ENCODE assay signal across 10 mouse cellular contexts in genomic region chr2:26410931-26411411, GRCm38 (mm10). TPM values are rescaled to one million over a fixed set of nuclear protein-coding genes. Genes with fewer than 3 reads are reported as not detected.
A peak's percentile ranks its signal among the peaks of the same experiment; 100 is the strongest.
DNase-seq lines count a peak whose midpoint lies in the region; ATAC-seq lines count a peak whose summit lies in the region.
"Had no signal": no experiment of that assay in that cellular context is flagged by ENCODE, and none has a peak within 500 bp of the region (broad histone marks: within the 10 kb centered on the region; RNA-seq: fewer than 3 reads in every experiment).

No protein-coding gene starts in this region.

- H3K27ac ChIP-seq in kidney, embryonic 14.5 days (ENCODE audit: low read depth, low read length) = no peak overlapping the region

- H3K36me3 ChIP-seq in kidney, embryonic 14.5 days (ENCODE audit: control insufficient read depth, insufficient read depth, low read length) = peaks cover 61% of the 10 kb centered on the region

- peaks cover 27% of the 10 kb centered on the region for H3K4me1 ChIP-seq in kidney, embryonic 14.5 days (ENCODE audit: control insufficient read depth, insufficient read depth, low read length)

- no peaks in the 10 kb centered on the region for H3K9me3 ChIP-seq in kidney, embryonic 14.5 days (ENCODE audit: control insufficient read depth, low read length)

- no peak overlapping the region for H3K4me3 ChIP-seq in kidney, embryonic 14.5 days (ENCODE audit: low read length)

- H3K9ac ChIP-seq in kidney, embryonic 14.5 days (ENCODE audit: low read depth, low read length) = no peak overlapping the region
- H3K9ac ChIP-seq: forebrain, postnatal 0 days had no signal

- H3K27me3 ChIP-seq in kidney, embryonic 14.5 days (ENCODE audit: control insufficient read depth, insufficient read depth, low read length) = no peaks in the 10 kb centered on the region

- DNase-seq in frontal cortex, postnatal 25 days (ENCODE audit: low spot score in 2 of 2) = no peak
- DNase-seq in kidney, adult 9 months = peak; percentile 72
- peak; percentile 92 for DNase-seq in 3T3-L1 (ENCODE audit: low read depth, low spot score)
- peak; percentile 47 to 53 for DNase-seq in adrenal gland, postnatal 36 days
- DNase-seq in thymus, postnatal 10 days (ENCODE audit: low spot score in 2 of 2) = no peak
- DNase-seq: forebrain, postnatal 0 days; lung, postnatal 4 days had no signal

- ATAC-seq in frontal cortex, adult (ENCODE audit: low TSS enrichment) = peak; percentile 21; the same call in 1 of the 2 replicates
- no peak for ATAC-seq in kidney, embryonic 14.5 days (ENCODE audit: low FRiP score, low TSS enrichment)
- no peak for ATAC-seq in activated CD4-positive, CD25-positive, alpha-beta regulatory T cell, adult 4 months
- ATAC-seq: forebrain, postnatal 0 days had no signal

- no peak overlapping the region for H3K4me2 ChIP-seq in kidney, embryonic 14.5 days (replicated peaks; ENCODE audit: low read depth, low read length)

- WGBS in kidney, embryonic 14.5 days = 62% methylated on average over 5 of the region's 5 CpGs

RNA-seq across cellular contexts. Expression of gene Inpp5e, which starts 2.0 kb away (rescaled TPM):
- polyA plus RNA-seq in kidney, embryonic 14.5 days (2014; fragmentation: Nextera tagmentation; extraction: Ambion mirVana) = 13.7 and 24.7 TPM in 2 replicates
- total RNA-seq in adrenal gland, postnatal 36 days (2021) = 10 to 100 TPM; 13.2 to 19.8 TPM
- 10 to 100 TPM in 1 of 2 experiments, 1 to 10 TPM in 1; 9.5 to 13.5 TPM for polyA plus RNA-seq in activated CD4-positive, CD25-positive, alpha-beta regulatory T cell, adult 4 months (2017; shearing (Covaris generic))

RNA-seq across cellular contexts. Expression of gene Pmpca, which starts 21.8 kb away (rescaled TPM):
- polyA plus RNA-seq in kidney, embryonic 14.5 days (2014; fragmentation: Nextera tagmentation; extraction: Ambion mirVana) = 68.9 and 113 TPM in 2 replicates
- total RNA-seq in adrenal gland, postnatal 36 days (2021) = 100 to 1,000 TPM; 142 to 145 TPM
- polyA plus RNA-seq in activated CD4-positive, CD25-positive, alpha-beta regulatory T cell, adult 4 months (2017; shearing (Covaris generic)) = 10 to 100 TPM; 77.1 to 77.7 TPM

RNA-seq across cellular contexts. Expression of gene Entr1, which starts 21.9 kb away (rescaled TPM):
- polyA plus RNA-seq in kidney, embryonic 14.5 days (2014; fragmentation: Nextera tagmentation; extraction: Ambion mirVana) = 86.1 and 112 TPM in 2 replicates
- 100 to 1,000 TPM in 1 of 2 experiments, 10 to 100 TPM in 1; 97.9 to 102 TPM for total RNA-seq in adrenal gland, postnatal 36 days (2021)
- polyA plus RNA-seq in activated CD4-positive, CD25-positive, alpha-beta regulatory T cell, adult 4 months (2017; shearing (Covaris generic)) = 10 to 100 TPM; 44.8 to 54.9 TPM

RNA-seq across cellular contexts. Expression of gene Snapc4, which starts 30.5 kb away (rescaled TPM):
- polyA plus RNA-seq in kidney, embryonic 14.5 days (2014; fragmentation: Nextera tagmentation; extraction: Ambion mirVana) = 24.6 and 29.3 TPM in 2 replicates
- total RNA-seq in adrenal gland, postnatal 36 days (2021) = 10 to 100 TPM; 24.7 to 34.4 TPM
- 10 to 100 TPM; 20.1 to 24.4 TPM for polyA plus RNA-seq in activated CD4-positive, CD25-positive, alpha-beta regulatory T cell, adult 4 months (2017; shearing (Covaris generic))

RNA-seq across cellular contexts. Expression of gene Sec16a, which starts 34.0 kb away (rescaled TPM):
- 18.9 and 43.9 TPM in 2 replicates for polyA plus RNA-seq in kidney, embryonic 14.5 days (2014; fragmentation: Nextera tagmentation; extraction: Ambion mirVana)
- 10 to 100 TPM; 63.2 to 63.3 TPM for total RNA-seq in adrenal gland, postnatal 36 days (2021)
- 10 to 100 TPM; 22.4 to 23.9 TPM for polyA plus RNA-seq in activated CD4-positive, CD25-positive, alpha-beta regulatory T cell, adult 4 months (2017; shearing (Covaris generic))

Comparison
In these comparisons a context has a peak if more than half of its experiments do, and no peak if none do; other contexts are left out.
1. DNase-seq: peak in kidney, adult 9 months (single experiment), 3T3-L1 (single experiment) and adrenal gland, postnatal 36 days (2 of 2); none in frontal cortex, postnatal 25 days (0 of 2) and thymus, postnatal 10 days (0 of 2).